Mouse (Mus musculus) forebrain, postnatal 0 days (tissue): ENCODE results near the gene 4930447C04Rik. TPM values are rescaled to one million over a fixed set of nuclear protein-coding genes. Genes with fewer than 3 reads are reported as not detected.

Experiments
- ATAC-seq: fragments of 200-750 bp; cut with Nextera tagmentation; 2 replicates; pipeline ENCODE4 v1.8.0; 2017; ENCODE audit warnings: mild to moderate bottlenecking, moderate library complexity
- DNase-seq: peaks from one replicate; pipeline ENCODE4 v3.0.0-alpha.2; 2015
- H3K27ac ChIP-seq: fragments of 300-500 bp; sonication (generic); 2 replicates; pipeline ENCODE4 v1.5.1; 2014; ENCODE audit warnings: low read depth, mild to moderate bottlenecking, antibody characterized with exemption, low read length, moderate library complexity, mixed read lengths
- H3K27me3 ChIP-seq: fragments of 300-500 bp; sonication (generic); 2 replicates; pipeline ENCODE4 v1.6.1; 2014; ENCODE audit warnings: mild to moderate bottlenecking, low read length, mixed read lengths; ENCODE audit not compliant: insufficient read depth
- H3K36me3 ChIP-seq: fragments of 300-500 bp; sonication (generic); 2 replicates; pipeline ENCODE4 v1.6.1; 2014; ENCODE audit warnings: mild to moderate bottlenecking, moderate library complexity; ENCODE audit not compliant: insufficient read depth
- H3K4me1 ChIP-seq: fragments of 300-500 bp; sonication (generic); 2 replicates; pipeline ENCODE4 v1.6.1; 2014; ENCODE audit warnings: antibody characterized with exemption; ENCODE audit not compliant: insufficient read depth
- H3K4me2 ChIP-seq: fragments of 300-500 bp; sonication (generic); 2 replicates; pipeline ENCODE4 v1.6.1; 2014; ENCODE audit warnings: low read depth, mild to moderate bottlenecking, moderate library complexity
- H3K4me3 ChIP-seq: fragments of 300-500 bp; sonication (generic); 2 replicates; pipeline ENCODE4 v1.5.1; 2014; ENCODE audit warnings: low read depth, low read length, mixed read lengths
- H3K9ac ChIP-seq: fragments of 300-500 bp; sonication (generic); 2 replicates; pipeline ENCODE4 v1.6.1; 2014; ENCODE audit warnings: mild to moderate bottlenecking
- H3K9me3 ChIP-seq: fragments of 300-500 bp; sonication (generic); 2 replicates; pipeline ENCODE4 v1.6.1; 2016; ENCODE audit warnings: low read length
- CTCF ChIP-seq: sonication (generic); IDR thresholded peaks from 2 replicates; pipeline ENCODE4 v1.5.1; 2016; ENCODE audit warnings: antibody characterized with exemption, control low read depth, low read depth
- WGBS: fragments of 180-500 bp; shearing (Covaris S2); extraction: QIAGEN DNeasy Blood & Tissue Kit; methylation state at CpG from one replicate; pipeline ENCODE4 v1.1.7; 2014; 5-methylcytosine and 5-hydroxymethylcytosine counted together
- polyA plus RNA-seq: library from polyadenylated mRNA; unstranded; fragments of >200 nt; fragmentation: Nextera tagmentation; extraction: Ambion mirVana; gene quantifications from 2 replicates; pipeline ENCODE4 v1.2.1, GENCODE M21; 2015
- total RNA-seq: library from RNA; depleted of rRNA; stranded (reverse); fragments of >200 nt; gene quantifications from 2 replicates; pipeline ENCODE4 v1.2.3, GENCODE M21; 2014

Gene 4930447C04Rik
- total and polyA plus RNA-seq, 2 experiments from 2014 or later = 2.3 to 9.4 TPM

DNA sequence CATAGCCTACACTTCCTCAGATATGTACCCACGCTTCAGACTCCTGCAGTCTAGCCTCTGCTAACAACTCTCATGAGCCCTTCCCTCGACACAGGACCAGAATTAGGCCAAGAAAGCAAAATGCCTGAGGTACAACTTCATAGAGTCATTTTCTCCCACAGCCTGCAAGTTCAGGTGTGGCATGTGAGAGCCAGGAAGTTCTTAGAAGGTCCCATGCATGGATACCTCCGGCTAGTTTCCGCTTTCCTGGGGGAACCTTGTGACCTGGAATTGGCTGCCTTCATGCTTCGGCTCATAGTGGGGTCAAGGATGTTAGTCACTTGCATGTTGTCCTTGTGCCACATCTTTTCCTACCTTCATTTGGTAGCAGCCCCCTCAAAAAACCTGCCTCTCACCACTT lies 12.5 kb upstream of the 4930447C04Rik start:
- H3K4me2 ChIP-seq = no peak overlapping the region
- no peak overlapping the region for H3K9ac ChIP-seq
- no peak overlapping the region for H3K4me3 ChIP-seq
- H3K9me3 ChIP-seq = no peaks in the 10 kb centered on the region
- H3K27me3 ChIP-seq = peaks cover 40% of the 10 kb centered on the region
- 91% methylated on average over 5 of the region's 5 CpGs for WGBS
- no peak for TF ChIP-seq CTCF
- ATAC-seq (no peak), DNase-seq (no peak)
- H3K4me1 ChIP-seq = no peaks in the 10 kb centered on the region
- H3K36me3 ChIP-seq = no peaks in the 10 kb centered on the region
- no peak overlapping the region for H3K27ac ChIP-seq

DNA sequence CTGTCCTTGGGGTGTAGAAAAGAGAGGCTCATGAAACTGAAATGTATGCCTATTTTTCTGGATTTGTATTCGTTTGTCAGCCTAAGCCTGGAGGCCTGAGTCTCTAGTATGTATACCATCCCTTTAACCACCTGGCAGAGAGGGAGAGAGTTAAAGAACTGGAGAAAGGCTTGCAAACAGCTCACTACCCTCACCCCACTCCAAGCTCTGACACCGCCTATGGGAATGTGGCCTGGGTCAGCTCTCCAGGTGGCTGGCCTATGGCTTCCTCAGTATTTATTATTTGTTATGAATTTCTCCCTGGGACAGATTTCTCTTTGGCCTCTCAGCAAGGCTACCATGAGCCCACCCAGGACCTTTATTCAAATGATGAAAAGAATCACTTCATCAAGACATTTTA lies 6.8 kb upstream of the 4930447C04Rik start:
- H3K4me3 ChIP-seq = no peak overlapping the region
- H3K27me3 ChIP-seq = peaks cover 86% of the 10 kb centered on the region
- DNase-seq (no peak), ATAC-seq (no peak)
- WGBS = 27% methylated on average over 2 of the region's 2 CpGs
- no peak overlapping the region for H3K27ac ChIP-seq
- no peak overlapping the region for H3K4me2 ChIP-seq
- H3K4me1 ChIP-seq = no peaks in the 10 kb centered on the region
- no peaks in the 10 kb centered on the region for H3K36me3 ChIP-seq
- H3K9me3 ChIP-seq = no peaks in the 10 kb centered on the region
- no peak overlapping the region for H3K9ac ChIP-seq
- TF ChIP-seq CTCF = no peak

DNA sequence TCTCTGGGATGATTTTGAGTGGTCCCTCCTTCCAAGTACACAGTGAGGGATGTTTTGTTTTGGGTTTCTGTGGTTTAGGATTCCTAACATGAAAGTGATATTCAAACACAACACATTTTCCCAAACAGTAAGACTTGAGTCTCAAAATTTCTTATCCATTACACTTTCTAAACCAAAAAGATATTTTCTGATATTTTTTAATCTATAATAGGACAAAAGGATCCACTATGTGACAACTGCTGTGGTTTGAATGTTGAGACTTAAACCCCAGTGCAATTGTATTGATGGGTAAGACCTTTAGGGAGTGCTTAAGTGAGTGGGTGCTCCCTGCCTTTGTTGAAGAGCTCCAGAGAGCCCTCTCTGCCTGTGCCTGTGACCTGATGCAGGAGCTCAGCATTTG lies 6.2 kb upstream of the 4930447C04Rik start:
- Histone ChIP-seq H3K9ac (no peak overlapping the region), H3K27ac (no peak overlapping the region), H3K9me3 (no peaks in the 10 kb centered on the region), H3K27me3 (peaks cover 90% of the 10 kb centered on the region), H3K36me3 (no peaks in the 10 kb centered on the region), H3K4me1 (no peaks in the 10 kb centered on the region), H3K4me2 (no peak overlapping the region), H3K4me3 (no peak overlapping the region)
- ATAC-seq (no peak), DNase-seq (peak; percentile 62)
- no peak for TF ChIP-seq CTCF

DNA sequence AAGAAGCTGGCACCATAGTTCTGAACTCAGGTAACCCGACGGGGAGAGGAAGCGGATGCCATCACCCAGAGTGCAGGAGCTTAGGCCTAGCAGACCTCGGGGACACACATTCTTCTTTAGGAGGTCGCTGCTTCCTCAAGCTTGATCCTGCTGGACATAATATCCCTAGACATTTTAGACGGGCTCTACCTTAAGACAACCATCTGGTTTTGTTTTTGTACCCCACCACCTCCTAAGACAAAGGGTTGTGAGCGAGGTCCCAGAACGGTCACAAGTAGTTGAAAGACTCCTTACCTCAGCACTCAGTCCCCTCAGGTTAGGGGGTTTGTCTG lies 5.5 kb upstream of the 4930447C04Rik start:
- H3K27ac ChIP-seq = no peak overlapping the region
- H3K4me1 ChIP-seq = no peaks in the 10 kb centered on the region
- H3K9me3 ChIP-seq = no peaks in the 10 kb centered on the region
- no peaks in the 10 kb centered on the region for H3K36me3 ChIP-seq
- no peak overlapping the region for H3K4me2 ChIP-seq
- H3K4me3 ChIP-seq = no peak overlapping the region
- DNase-seq = no peak
- H3K27me3 ChIP-seq = peaks cover 92% of the 10 kb centered on the region
- H3K9ac ChIP-seq = no peak overlapping the region
- 5% methylated on average over 8 of the region's 8 CpGs for WGBS
- TF ChIP-seq CTCF = no peak
- no peak for ATAC-seq

DNA sequence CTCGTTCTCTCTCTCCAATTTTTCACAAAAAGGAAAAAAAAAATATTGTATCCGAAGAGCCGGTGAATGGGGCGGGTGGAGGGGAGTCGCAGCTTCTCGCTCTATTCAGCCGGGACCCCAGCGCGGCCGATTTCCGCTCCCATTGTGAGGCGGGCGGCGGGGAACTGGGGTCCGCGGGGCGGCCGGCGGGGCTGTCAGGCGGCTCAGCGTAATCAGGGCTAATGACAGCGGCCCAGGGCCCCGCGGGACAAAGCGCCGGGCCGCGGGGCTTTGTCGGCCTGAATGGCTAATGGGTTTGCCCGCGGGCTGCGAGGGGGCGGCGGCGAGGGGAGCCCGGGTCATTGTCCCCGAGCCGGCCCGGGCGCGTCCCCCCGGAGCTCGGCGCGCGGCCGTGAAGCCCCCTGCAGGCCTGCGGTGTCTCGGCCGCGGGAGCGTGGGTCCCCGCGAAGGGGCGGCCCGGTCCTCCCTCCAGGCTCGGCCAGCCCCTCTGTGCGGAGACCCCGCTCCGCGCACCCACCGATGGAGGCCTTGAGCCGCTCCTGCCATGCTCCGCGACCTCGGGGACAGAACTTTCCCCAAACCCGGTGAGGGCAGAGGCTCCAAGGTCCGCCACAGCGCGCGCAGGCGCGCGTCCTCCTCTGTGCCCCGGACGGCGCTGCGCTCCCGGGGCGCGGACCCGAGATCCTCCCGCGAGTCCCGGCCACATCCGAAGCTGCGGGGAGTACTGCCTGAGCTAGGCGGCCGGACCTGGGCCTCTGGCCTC lies 4.9 kb upstream of the 4930447C04Rik start:
- H3K27ac ChIP-seq = no peak overlapping the region

DNA sequence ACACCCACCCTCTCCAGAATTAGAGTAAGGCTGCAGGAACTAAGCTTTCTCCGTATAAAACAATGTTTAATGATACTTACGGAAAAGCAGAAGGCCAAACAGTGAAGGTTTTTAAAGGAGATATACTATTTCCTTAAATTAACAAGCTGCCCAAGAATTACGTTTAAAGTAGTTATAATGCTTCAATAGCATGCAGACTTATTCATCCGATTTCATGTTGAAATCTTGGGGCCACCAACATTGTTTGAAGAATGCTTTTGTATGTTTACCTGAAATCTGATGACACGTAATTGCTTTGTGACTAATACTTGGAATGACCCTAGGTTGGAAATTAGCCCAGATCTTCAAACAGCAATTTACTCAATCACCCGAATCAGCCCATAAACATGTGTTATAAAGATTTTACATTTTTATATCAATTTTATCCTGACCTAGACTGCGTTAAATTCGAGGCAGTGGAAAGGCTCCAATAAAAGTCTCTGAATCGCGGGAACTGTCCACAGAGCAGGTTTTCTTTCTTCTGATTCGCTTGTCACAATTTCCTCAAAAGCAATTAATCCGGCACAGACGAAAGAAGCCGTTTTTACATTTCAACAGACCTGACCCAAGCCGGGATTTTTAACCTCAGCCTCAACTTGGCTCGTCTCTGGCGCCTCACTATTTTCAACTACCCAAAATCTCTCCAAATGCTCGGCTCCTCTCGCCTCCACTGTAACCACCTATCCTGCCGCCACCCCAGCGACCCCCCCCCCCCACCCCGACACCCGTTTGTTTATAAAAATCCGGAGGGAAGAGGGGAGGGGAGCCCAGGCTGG lies 4.0 kb upstream of the 4930447C04Rik start:
- WGBS = 1% methylated on average over 24 of the region's 24 CpGs
- Histone ChIP-seq H3K4me3 (no peak overlapping the region), H3K36me3 (no peaks in the 10 kb centered on the region), H3K4me2 (no peak overlapping the region), H3K27me3 (peaks cover 93% of the 10 kb centered on the region), H3K9me3 (no peaks in the 10 kb centered on the region), H3K27ac (no peak overlapping the region), H3K4me1 (no peaks in the 10 kb centered on the region), H3K9ac (no peak overlapping the region)
- ATAC-seq (no peak), DNase-seq (peak; percentile 59)
- TF ChIP-seq CTCF = no peak

More for the DNA sequence above, 4.9 kb upstream of the 4930447C04Rik start:
- no peaks in the 10 kb centered on the region for H3K4me1 ChIP-seq
- TF ChIP-seq CTCF = no peak
- H3K4me2 ChIP-seq = peak overlapping the region; percentile 30; the same call in 1 of the 2 replicates
- DNase-seq (no peak), ATAC-seq (no peak; the same call in 1 of the 2 replicates)
- peaks cover 91% of the 10 kb centered on the region for H3K27me3 ChIP-seq
- H3K4me3 ChIP-seq = peak overlapping the region; percentile 16; the same call in 1 of the 2 replicates
- no peak overlapping the region for H3K9ac ChIP-seq
- no peaks in the 10 kb centered on the region for H3K36me3 ChIP-seq
- H3K9me3 ChIP-seq = no peaks in the 10 kb centered on the region
- WGBS = 2% methylated on average over 88 of the region's 89 CpGs

DNA sequence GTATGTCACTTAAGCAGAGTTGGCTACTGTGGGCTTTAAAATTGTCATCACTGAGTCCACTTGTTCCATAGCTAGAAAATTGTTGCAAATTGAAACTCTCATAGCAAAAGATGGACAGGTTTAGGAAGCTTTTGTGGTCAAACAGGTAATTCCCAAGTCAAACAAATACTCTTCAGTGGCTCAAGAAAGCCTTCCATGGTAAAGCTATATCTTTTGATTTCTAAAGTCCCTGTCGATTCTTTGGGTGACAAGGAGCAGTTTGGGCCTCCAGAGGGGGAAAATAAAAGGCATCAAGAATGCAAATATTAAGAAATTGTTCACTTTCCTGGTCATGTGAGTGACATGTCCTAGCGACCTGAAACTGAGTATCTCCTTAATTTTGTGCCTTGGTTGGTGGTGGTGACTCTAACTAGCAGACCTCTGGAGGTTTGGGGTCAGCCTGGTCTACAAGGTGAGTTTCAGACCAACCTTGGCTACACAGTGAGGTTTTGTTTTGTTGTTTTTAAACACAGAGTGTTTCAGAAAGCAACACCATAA lies 3.1 kb upstream of the 4930447C04Rik start:
- TF ChIP-seq CTCF = no peak
- 3% methylated on average over 2 of the region's 2 CpGs for WGBS
- Histone ChIP-seq H3K9ac (no peak overlapping the region), H3K27me3 (peaks cover 94% of the 10 kb centered on the region), H3K9me3 (no peaks in the 10 kb centered on the region), H3K27ac (no peak overlapping the region), H3K36me3 (no peaks in the 10 kb centered on the region), H3K4me2 (no peak overlapping the region), H3K4me3 (no peak overlapping the region), H3K4me1 (no peaks in the 10 kb centered on the region)
- ATAC-seq (no peak), DNase-seq (peak; percentile 45)
